Mouse (Mus musculus): Measurements from ENCODE around the gene Oit1. TPM values are rescaled to one million over a fixed set of nuclear protein-coding genes. Genes with fewer than 3 reads are reported as not detected.

Oit1 gene
- polyA plus RNA-seq, 1 experiment: not detected

GRCm38 (mm10) chr14:8342509-8343106 is 35.9 kb downstream of the Oit1 start:
- Histone ChIP-seq H3K4me3 (ENCODE audit: insufficient read depth, low read length) (no peak overlapping the region), H3K27ac (ENCODE audit: insufficient read depth, low read length) (no peak overlapping the region), H3K4me1 (ENCODE audit: control insufficient read depth, insufficient read depth, low read length) (no peaks in the 10 kb centered on the region)
- no peak for TF ChIP-seq POLR2A (IDR thresholded peaks at IDR 0.05; ENCODE audit: low read depth, low read length)
- no peak for TF ChIP-seq CTCF (IDR thresholded peaks at IDR 0.05; ENCODE audit: borderline replicate concordance, insufficient read depth, low read length)

- Histone ChIP-seq H3K27ac (ENCODE audit: insufficient read depth, low read length) (no peak overlapping the region), H3K4me1 (ENCODE audit: control insufficient read depth, insufficient read depth, low read length) (no peaks in the 10 kb centered on the region), H3K4me3 (ENCODE audit: insufficient read depth, low read length) (no peak overlapping the region)
- TF ChIP-seq POLR2A (IDR thresholded peaks at IDR 0.05; ENCODE audit: low read depth, low read length) (no peak), CTCF (IDR thresholded peaks at IDR 0.05; ENCODE audit: borderline replicate concordance, insufficient read depth, low read length) (no peak)
Observed at GRCm38 (mm10) chr14:8340226-8340625, 38.3 kb downstream of the Oit1 start.

GRCm38 (mm10) chr14:8335947-8336346 is 42.6 kb downstream of the Oit1 start:
- H3K4me1 ChIP-seq (ENCODE audit: control insufficient read depth, insufficient read depth, low read length): peaks cover 9% of the 10 kb centered on the region; the same call in 1 of the 2 replicates
- no peak overlapping the region for H3K4me3 ChIP-seq (ENCODE audit: insufficient read depth, low read length)
- no peak for TF ChIP-seq CTCF (IDR thresholded peaks at IDR 0.05; ENCODE audit: borderline replicate concordance, insufficient read depth, low read length)
- no peak for TF ChIP-seq POLR2A (IDR thresholded peaks at IDR 0.05; ENCODE audit: low read depth, low read length)
- no peak overlapping the region for H3K27ac ChIP-seq (ENCODE audit: insufficient read depth, low read length)

GRCm38 (mm10) chr14:8334511-8334910 is 44.0 kb downstream of the Oit1 start:
- Histone ChIP-seq H3K4me1 (ENCODE audit: control insufficient read depth, insufficient read depth, low read length) (peaks cover 9% of the 10 kb centered on the region; the same call in 1 of the 2 replicates), H3K4me3 (ENCODE audit: insufficient read depth, low read length) (no peak overlapping the region), H3K27ac (ENCODE audit: insufficient read depth, low read length) (no peak overlapping the region)
- TF ChIP-seq CTCF (IDR thresholded peaks at IDR 0.05; ENCODE audit: borderline replicate concordance, insufficient read depth, low read length): no peak
- TF ChIP-seq POLR2A (IDR thresholded peaks at IDR 0.05; ENCODE audit: low read depth, low read length): no peak

- TF ChIP-seq POLR2A (IDR thresholded peaks at IDR 0.05; ENCODE audit: low read depth, low read length): no peak
- TF ChIP-seq CTCF (IDR thresholded peaks at IDR 0.05; ENCODE audit: borderline replicate concordance, insufficient read depth, low read length): no peak
- Histone ChIP-seq H3K4me1 (ENCODE audit: control insufficient read depth, insufficient read depth, low read length) (peaks cover 9% of the 10 kb centered on the region; the same call in 1 of the 2 replicates), H3K4me3 (ENCODE audit: insufficient read depth, low read length) (no peak overlapping the region), H3K27ac (ENCODE audit: insufficient read depth, low read length) (no peak overlapping the region)
Observed at GRCm38 (mm10) chr14:8332314-8333252, 46.0 kb downstream of the Oit1 start.

- TF ChIP-seq POLR2A (IDR thresholded peaks at IDR 0.05; ENCODE audit: low read depth, low read length) (no peak), CTCF (IDR thresholded peaks at IDR 0.05; ENCODE audit: borderline replicate concordance, insufficient read depth, low read length) (no peak)
- no peak overlapping the region for H3K27ac ChIP-seq (ENCODE audit: insufficient read depth, low read length)
Observed at GRCm38 (mm10) chr14:8331307-8331905, 47.1 kb downstream of the Oit1 start.

GRCm38 (mm10) chr14:8330390-8330789 is 48.2 kb downstream of the Oit1 start:
- no peak for TF ChIP-seq POLR2A (IDR thresholded peaks at IDR 0.05; ENCODE audit: low read depth, low read length)
- no peak for TF ChIP-seq CTCF (IDR thresholded peaks at IDR 0.05; ENCODE audit: borderline replicate concordance, insufficient read depth, low read length)
- Histone ChIP-seq H3K4me1 (ENCODE audit: control insufficient read depth, insufficient read depth, low read length) (peaks cover 11% of the 10 kb centered on the region; the same call in 1 of the 2 replicates), H3K27ac (ENCODE audit: insufficient read depth, low read length) (no peak overlapping the region), H3K4me3 (ENCODE audit: insufficient read depth, low read length) (no peak overlapping the region)

More at GRCm38 (mm10) chr14:8331307-8331905, 47.1 kb downstream of the Oit1 start:
- Histone ChIP-seq H3K4me1 (ENCODE audit: control insufficient read depth, insufficient read depth, low read length) (peaks cover 9% of the 10 kb centered on the region; the same call in 1 of the 2 replicates), H3K4me3 (ENCODE audit: insufficient read depth, low read length) (no peak overlapping the region)

- no peak for TF ChIP-seq CTCF (IDR thresholded peaks at IDR 0.05; ENCODE audit: borderline replicate concordance, insufficient read depth, low read length)
- no peak for TF ChIP-seq POLR2A (IDR thresholded peaks at IDR 0.05; ENCODE audit: low read depth, low read length)
- Histone ChIP-seq H3K4me3 (ENCODE audit: insufficient read depth, low read length) (no peak overlapping the region), H3K4me1 (ENCODE audit: control insufficient read depth, insufficient read depth, low read length) (peaks cover 12% of the 10 kb centered on the region; the same call in 1 of the 2 replicates), H3K27ac (ENCODE audit: insufficient read depth, low read length) (no peak overlapping the region)
Observed at GRCm38 (mm10) chr14:8329552-8329951, 49.0 kb downstream of the Oit1 start.

- no peak overlapping the region for H3K4me3 ChIP-seq (ENCODE audit: insufficient read depth, low read length)
- no peak for TF ChIP-seq CTCF (IDR thresholded peaks at IDR 0.05; ENCODE audit: borderline replicate concordance, insufficient read depth, low read length)
- no peak for TF ChIP-seq POLR2A (IDR thresholded peaks at IDR 0.05; ENCODE audit: low read depth, low read length)
- 0 out of 2 replicates have a peak, but pooled peaks cover 3% of the 10 kb centered on the region for H3K4me1 ChIP-seq (ENCODE audit: control insufficient read depth, insufficient read depth, low read length)
- no peak overlapping the region for H3K27ac ChIP-seq (ENCODE audit: insufficient read depth, low read length)
Observed at GRCm38 (mm10) chr14:8327371-8327770, 51.2 kb downstream of the Oit1 start.

Data from embryonic fibroblast, embryonic 13.5 days (primary cell).